Mouse (Mus musculus) kidney, postnatal 36 days (tissue): ENCODE measurements around the gene Pank4.
A peak's percentile ranks its signal among the peaks of the same experiment; 100 is the strongest.

Experiments used
- DNase-seq, 2 experiments: peaks; one replicate each; pipeline ENCODE4 v3.0.0; 2021 to 2022; ENCODE audit warnings: mixed read lengths in 2 of 2

Gene Pank4

GRCm38 (mm10) chr4:154963901-154964580, at the start of gene Pank4:
Gene Pank4 (plus strand): TSS chr4:154964123.
- peak; percentile 96 to 97 for DNase-seq

GRCm38 (mm10) chr4:154914252-154914651, 49.7 kb upstream of the Pank4 start:
- DNase-seq: no peak

GRCm38 (mm10) chr4:154914707-154915106, 49.2 kb upstream of the Pank4 start:
- peak; percentile 54 to 56 for DNase-seq

- peak; percentile 31 to 50 for DNase-seq
Measured at GRCm38 (mm10) chr4:154915286-154915685, 48.6 kb upstream of the Pank4 start.

- DNase-seq: no peak
Measured at GRCm38 (mm10) chr4:154916662-154917061, 47.3 kb upstream of the Pank4 start.

GRCm38 (mm10) chr4:154922291-154922690, 41.6 kb upstream of the Pank4 start:
- DNase-seq: no peak

- DNase-seq: no peak
Measured at GRCm38 (mm10) chr4:154922931-154923330, 41.0 kb upstream of the Pank4 start.

GRCm38 (mm10) chr4:154925413-154925812, 38.5 kb upstream of the Pank4 start:
- peak in 1 of 2 experiments; percentile 66 for DNase-seq

- no peak for DNase-seq
Measured at GRCm38 (mm10) chr4:154926969-154927898, 36.7 kb upstream of the Pank4 start.

- peak; percentile 49 to 59 for DNase-seq
Measured at GRCm38 (mm10) chr4:154927899-154928337, 36.0 kb upstream of the Pank4 start.

GRCm38 (mm10) chr4:154928395-154929087, 35.4 kb upstream of the Pank4 start, which contains the start of gene Tnfrsf14:
Gene Tnfrsf14 (minus strand): TSS chr4:154928563.
- DNase-seq: no peak

- DNase-seq: peak; percentile 32 to 51
Measured at GRCm38 (mm10) chr4:154929088-154929660, 34.7 kb upstream of the Pank4 start.

- DNase-seq: no peak
Measured at GRCm38 (mm10) chr4:154933306-154933907, 30.5 kb upstream of the Pank4 start.

- no peak for DNase-seq
Measured at GRCm38 (mm10) chr4:154934800-154935199, 29.1 kb upstream of the Pank4 start.

- no peak for DNase-seq
Measured at GRCm38 (mm10) chr4:154935788-154936187, 28.1 kb upstream of the Pank4 start.

GRCm38 (mm10) chr4:154936542-154937255, 27.2 kb upstream of the Pank4 start:
- DNase-seq: no peak

GRCm38 (mm10) chr4:154937746-154938145, 26.2 kb upstream of the Pank4 start:
- no peak for DNase-seq

GRCm38 (mm10) chr4:154940156-154940555, 23.8 kb upstream of the Pank4 start:
- no peak for DNase-seq

- no peak for DNase-seq
Measured at GRCm38 (mm10) chr4:154941831-154942230, 22.1 kb upstream of the Pank4 start.

- DNase-seq: no peak
Measured at GRCm38 (mm10) chr4:154942632-154943322, 21.1 kb upstream of the Pank4 start.
